Mouse (Mus musculus) brain, embryonic 14.5 days (tissue): ENCODE measurements at regions not wholly inside any gene's neighbourhood (a gene's known extent, or its start where the extent isn't known, plus 50 kb on each side); places are given as distances from the start of the nearest gene placed in this dataset.

Experiments used
- CTCF ChIP-seq: fragments of 200-500 bp; IDR thresholded peaks from 2 replicates; pipeline ENCODE4 v1.5.1; 2012; ENCODE audit warnings: inconsistent platforms, mild to moderate bottlenecking, moderate library complexity, borderline replicate concordance; ENCODE audit not compliant: insufficient read depth, insufficient read length; ENCODE audit errors: extremely low read depth
- POLR2A ChIP-seq: fragments of 200-500 bp; IDR thresholded peaks from 2 replicates; pipeline ENCODE4 v1.6.1; 2012; ENCODE audit warnings: mild to moderate bottlenecking, inconsistent platforms, borderline replicate concordance; ENCODE audit not compliant: poor library complexity, insufficient read depth, insufficient read length, severe bottlenecking; ENCODE audit errors: extremely low read depth

GRCm38 (mm10) chr8:42282011-42282410 is 859.3 kb downstream of the Triml1 start:
- TF ChIP-seq CTCF (no peak), POLR2A (no peak)
